Mouse (Mus musculus): ENCODE measurements around the gene Fxr2.

DNA sequence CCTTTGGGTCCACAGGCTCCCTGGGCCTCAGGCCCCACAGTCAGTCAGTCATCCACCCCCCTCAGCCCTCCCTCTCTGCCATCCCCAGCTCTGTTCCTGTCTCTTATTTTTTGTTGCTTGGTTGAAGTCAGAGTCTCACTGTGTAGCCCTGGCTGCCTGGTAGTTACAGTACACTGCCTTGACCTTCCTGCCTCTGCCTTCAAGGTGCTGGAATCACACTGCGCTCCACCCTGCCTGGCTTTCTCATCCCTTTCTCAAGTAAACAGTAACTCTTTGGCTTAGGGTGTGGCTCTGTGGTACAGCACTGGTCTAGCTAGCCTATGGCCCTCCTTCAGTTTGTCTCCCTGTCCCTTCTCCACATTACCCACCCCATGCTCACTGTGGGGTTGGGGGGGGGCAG, 57.1 kb downstream of the Fxr2 start:
- TF ChIP-seq CTCF (IDR thresholded peaks at IDR 0.05; ENCODE audit: insufficient read depth, low read length) (no peak), POLR2A (IDR thresholded peaks at IDR 0.05; ENCODE audit: borderline replicate concordance, extremely low read depth, low read depth, low read length) (no peak)
